Mouse (Mus musculus) retina, postnatal 7 days (tissue): ENCODE data around the gene Zfand6.

Experiments
- DNase-seq: peaks from one replicate; pipeline ENCODE4 v3.0.0-alpha.2; 2012; ENCODE audit warnings: low read depth, low spot score

Gene Zfand6

DNA sequence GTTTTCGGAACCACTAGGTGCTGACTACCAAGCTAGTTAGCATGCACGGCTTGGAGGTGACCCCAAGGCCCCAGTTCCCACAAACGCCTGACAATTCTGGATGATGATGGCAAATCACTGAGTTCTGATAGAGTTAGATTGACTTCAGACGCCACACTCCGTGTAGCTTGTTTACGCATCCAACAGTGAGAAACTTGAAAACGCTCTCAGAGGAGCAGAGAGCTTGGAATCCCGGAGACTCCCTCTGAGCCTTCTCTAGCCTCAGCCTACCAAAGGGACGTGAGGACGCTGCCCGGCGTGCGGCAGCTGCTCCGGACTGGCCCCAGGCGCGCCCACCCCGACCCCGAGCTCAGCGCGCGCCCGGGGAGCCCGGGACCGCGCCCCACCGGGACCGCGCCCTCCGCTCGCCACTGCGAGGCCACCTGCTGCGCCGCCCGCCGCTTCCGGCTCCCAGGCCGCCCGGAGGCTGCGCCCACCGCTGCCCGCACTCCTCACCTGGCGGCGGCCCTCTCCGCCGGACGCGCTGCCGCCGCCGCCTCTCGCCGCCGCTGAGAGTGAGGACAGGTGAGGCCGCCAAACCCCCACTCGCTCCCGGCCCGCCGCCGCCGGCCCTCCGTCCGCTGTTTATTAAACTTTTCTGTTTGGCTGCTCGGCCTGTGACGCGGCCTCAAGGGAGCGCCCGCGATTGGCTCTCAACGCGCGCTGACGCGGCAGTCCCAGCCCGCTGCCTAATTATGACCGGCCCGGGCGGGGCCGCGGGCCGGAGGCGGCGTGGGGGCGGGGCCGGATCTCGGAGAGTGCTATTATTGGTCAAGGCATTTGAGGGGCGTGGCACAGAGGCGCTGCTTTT, at the start of gene Zfand6:
Zfand6 (minus strand) TSS at position 709 of the 850 bp plus-strand sequence.
- peak; percentile 94 for DNase-seq

DNA sequence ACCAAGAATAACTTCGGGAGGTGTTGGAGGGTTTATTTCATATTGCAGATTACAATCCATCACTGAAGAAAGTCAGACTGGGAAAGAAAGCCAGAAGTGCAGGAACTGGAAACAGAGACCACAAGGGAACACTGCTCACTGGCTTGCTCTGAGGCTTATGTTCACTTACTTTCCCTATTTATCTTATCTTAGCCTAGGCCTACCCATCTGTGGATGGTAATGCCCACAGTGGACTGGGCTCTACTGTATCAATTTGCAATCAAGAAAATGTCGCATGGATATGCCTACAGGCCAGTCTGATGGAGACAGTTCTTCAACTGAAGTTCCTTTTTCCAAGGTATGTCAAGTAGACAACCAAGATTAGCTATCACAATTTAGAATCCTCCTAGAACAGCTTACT, 47.0 kb upstream of the Zfand6 start:
- DNase-seq, result no peak

DNA sequence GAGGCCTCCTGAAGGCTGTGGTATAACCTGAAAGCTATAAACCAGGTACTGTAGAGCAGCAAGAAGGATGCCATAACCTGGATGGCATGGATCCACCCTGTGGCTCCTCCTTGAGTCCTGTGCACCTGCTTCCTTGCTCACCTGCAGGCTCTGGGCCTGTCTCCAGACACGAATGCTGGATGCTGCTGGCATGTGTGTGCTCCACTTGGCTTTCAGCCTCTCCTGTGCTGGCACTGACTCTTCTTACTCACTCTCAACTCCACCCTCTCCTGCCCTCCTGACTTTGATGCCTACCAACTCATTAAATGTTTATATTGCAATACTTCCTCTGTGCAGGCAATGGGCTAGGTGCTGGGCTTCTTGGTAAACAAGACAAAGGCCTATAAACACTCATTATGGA, 43.3 kb upstream of the Zfand6 start:
- DNase-seq, result no peak

DNA sequence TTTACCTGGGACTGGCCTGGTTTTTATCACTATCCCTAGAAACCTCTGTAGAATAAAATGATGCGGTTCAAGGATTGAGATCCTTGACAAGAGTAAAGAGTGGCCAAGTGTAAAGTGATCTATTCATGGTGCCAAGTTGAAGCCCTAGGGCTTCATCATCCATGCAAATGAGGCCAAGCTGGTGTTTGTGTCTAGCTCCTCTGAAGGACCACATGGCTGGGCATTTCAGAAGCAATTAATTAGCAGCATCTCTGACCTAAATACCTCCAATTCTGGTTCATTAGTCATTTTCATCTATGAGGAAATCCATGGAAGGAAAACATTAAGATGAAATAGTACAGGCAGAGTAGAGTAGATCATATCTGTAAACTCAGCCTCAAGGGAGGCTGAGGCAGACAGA, 42.3 kb upstream of the Zfand6 start:
- DNase-seq, result no peak

DNA sequence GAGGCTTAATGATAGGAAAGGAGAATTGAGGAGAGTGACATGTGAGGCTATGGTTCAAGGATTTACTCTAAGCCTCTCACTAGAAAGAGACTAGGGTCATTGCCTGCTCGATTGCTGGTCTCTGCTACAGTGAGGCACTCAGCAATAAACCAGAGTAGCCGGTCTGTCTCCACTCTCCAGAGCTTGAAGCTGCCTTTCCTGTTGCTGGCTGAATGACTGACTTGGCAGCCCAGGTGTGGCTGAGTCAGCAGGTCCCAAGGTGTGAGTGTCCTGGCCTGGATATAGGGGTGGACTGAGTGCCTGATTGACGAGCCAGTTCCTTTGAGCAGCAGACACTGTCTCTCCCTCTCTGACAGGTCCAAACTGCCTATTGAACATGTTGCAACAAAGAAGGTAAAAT, 41.3 kb upstream of the Zfand6 start:
- DNase-seq, result no peak

DNA sequence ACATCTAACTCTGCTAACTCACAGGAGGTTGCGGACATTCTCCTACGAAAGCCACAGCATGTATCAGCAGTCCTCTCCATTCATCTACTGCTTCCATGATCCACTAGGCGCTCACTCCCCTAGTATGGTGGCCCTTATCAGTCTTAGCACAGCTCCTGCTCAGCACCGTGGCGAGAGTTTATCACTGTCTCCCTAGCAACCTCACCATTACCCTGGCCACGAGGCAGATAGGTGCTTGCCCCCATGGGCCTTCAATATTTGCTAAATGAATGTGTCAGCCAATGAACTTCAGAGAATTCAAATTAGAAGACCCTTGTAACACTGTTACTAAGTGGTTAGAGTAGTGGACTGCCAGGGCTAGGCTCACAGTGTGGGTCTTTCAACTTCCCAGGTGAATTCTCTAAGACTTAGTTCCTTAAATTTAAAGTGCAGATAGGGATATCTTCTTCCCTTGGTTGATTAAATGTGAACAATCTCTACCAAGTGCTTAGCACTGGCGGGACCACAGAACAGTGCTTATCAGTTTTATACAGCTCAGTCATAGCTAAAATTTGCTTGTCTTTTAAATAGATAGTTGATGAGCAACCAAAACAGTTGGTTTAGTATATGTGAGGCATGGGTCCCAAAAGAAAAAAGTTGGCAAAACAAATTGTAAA, 33.2 kb upstream of the Zfand6 start:
- DNase-seq, result no peak

DNA sequence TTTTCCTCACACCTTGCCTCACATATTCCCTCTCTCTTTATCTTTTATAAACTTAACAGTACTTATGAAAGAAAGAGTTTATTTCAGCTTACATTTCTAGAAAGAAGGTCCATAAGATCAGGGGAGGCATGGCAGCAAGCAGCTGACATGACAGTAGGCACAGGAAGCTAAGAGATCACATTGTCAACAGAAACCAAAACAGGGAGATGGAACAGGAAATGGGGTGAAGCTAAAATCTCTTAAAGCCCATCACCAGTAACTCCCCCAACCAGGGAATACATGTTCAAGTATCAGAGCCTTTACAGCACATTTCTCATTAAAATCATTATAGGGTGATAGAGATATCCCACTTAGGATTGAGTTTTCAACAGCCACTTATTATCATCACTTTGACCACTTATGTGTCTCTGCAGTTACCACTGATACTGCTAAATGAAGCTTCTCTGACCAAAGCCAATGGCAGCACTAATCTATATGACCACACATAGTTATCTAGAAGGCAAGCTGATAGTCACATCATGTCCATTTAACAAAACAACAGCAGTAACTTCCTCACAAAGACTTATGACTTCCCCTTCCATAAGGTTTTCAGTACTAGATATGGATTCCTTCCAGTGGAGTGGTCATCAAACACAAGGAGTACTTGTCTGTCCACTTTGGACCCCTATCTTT, 20.7 kb upstream of the Zfand6 start:
- DNase-seq, result no peak

DNA sequence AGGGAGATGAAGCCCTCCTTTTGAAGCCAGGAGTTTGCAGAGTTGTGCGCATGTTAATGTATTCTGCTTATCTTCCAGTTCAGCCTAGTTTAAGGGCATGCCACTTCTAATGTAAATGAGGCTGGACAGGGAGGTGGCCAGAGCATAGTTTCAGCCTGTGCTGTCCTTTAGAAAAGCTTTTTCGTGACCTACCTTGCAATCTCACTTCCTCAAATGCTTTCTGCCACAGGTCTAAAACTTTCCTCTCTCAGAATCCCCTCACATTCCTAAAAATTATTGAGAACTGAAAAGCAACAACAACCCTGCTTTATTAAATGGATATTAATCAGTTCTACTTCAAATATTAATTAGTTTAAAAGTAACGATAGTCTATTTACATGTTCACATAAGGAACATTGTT, 17.1 kb upstream of the Zfand6 start:
- DNase-seq, result no peak

DNA sequence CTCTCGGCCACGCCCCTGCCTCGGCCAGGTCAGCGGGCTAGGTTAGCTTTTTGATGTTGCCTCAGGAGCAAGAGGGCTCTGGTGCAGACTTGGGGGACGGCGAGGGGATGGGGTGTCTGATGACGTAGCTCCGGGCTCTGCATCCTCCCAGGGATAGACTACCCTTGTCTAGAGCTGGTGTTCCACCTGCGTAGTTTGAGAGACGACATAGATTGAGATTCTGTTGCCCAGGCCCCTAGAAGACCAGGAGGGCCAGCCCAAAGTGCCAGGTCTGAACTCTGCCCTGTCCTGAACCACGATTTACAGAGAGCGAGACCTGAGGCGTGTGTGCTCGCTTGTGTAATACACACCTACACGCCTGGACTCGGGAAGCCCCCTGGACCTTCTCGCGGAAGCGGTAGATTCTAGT, 346 bp upstream of the Zfand6 start:
- no peak for DNase-seq

DNA sequence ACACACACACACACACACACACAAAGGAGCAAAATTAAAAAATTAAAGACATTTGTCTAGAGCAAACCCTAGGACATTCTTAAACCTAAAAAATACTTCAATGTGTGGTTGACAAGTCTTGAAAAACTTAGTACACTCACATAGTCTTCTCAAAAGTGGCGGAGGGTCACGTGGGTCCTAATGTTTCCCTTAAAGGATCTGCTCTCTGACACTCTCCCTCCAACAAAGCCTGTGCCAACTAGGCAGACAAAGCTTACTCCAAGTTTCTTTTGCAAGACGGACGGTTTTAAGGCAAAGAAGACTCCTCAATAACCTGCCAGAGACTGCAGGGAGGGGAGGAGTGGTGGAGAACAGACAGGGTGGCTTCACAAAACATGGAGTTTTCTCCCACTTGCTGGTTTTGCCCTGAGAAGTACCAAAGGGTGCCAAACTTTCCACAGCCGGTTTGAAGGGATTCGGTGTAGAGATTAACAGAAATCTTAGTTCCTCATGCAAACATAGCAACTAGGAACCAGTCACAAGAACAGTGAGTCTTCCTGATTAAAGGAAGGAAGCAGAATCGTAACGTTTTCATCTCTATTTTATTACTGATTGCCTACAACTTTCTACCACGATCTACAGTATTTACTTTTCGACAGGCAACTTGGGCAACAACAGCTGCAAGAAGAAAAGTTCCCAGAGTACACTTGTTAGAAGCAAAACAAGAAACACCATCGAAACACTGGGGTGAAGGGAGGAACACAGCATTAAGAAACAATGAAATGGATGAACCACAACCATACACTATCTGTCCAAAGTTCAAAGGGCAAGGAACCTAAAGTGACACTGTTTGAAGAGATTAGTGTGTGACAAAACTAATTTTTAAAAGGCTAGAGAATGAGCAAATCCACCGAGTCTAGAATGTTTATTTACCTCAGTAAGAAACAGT, 1.8 kb downstream of the Zfand6 start:
- no peak for DNase-seq

DNA sequence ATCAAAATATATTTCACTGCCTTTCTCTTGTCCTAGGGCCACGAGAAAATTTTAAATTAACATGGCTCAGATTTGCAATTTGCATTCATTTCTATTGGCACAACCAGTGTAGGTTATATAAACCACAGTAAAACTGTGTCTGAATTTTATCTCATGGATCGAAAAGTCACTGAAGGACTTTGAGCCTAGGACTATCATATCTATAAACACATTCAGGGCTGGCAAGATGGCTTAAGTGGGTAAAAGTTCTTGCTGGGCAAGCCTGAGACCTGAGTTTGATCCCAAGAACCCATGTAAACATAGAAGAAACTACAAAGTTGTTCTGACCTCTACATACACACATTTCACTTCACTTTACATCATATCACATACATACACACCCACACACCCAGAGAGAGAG, 3.4 kb downstream of the Zfand6 start:
- no peak for DNase-seq

DNA sequence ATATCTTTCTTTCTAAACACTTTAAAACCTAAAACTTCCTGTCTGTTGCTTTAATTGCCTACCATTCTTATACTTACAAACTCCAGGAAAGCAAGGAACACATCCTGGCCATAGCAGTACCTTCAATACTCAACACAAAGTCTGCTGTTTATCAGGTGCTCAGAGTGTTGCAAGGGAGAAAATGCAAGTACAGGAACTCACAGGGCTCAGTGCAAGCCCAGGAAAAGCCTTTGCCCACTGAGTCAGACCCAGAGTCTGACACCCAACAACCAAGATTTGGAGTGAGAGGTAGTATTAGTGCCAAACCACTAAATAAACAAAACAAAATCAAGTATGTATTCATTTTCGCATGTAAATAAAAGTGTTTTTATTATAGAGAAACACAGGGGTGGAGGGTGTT, 5.1 kb downstream of the Zfand6 start:
- no peak for DNase-seq

DNA sequence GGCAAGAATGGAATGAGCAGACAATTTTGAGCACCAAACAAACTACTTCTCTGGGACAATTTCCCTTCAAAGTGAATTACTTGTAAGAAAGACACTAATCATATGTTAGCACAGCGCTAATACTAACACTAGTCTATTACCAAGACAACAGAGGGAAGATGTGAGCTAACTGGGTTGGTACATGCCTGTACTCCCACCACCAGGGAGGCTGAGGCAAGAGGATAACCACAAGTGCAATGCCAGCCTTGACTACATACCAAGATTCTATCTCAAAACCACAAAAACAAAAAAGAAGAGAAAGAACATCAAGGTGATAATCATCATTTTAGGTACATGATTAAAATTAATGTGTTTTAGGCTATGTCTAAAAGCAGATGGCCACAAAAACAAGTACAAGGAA, 8.2 kb downstream of the Zfand6 start:
- DNase-seq, result no peak

DNA sequence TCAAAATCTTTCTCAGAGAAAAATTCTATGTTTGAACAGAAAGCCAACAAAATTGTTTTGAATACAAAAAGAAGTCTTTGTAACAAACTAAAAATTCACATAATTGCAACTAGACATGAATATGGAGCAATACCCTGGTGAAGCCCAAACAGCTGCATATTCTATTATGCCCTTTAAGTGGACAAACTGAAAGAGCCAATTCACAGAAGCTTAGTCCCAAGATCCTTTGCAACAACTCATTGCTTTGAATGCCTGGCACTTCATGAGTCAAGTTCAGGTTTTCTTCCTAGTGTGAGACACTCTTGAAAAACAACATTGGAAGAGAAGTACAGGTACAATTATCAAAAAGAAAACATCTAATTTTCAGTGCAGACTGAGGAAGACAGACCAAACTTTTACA, 8.8 kb downstream of the Zfand6 start:
- no peak for DNase-seq

DNA sequence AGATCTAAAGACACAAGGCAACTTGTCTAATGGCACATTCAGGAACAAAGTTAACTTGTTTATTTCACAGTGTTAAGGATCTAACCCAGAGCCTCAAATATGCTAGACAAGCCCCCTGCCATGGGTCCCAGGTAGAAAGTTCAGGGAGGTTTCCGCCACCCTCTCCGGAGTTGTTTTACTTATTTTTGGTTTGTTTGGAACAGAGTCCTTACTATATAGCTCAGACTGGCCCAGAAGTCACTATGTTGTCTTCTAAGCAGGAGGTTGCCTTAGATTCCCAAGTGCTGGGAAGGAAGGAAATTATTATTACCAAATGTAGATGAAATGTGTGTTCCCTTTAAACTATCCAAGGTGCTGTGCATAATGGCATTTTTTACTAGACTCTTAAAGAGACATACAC, 9.7 kb downstream of the Zfand6 start:
- no peak for DNase-seq

DNA sequence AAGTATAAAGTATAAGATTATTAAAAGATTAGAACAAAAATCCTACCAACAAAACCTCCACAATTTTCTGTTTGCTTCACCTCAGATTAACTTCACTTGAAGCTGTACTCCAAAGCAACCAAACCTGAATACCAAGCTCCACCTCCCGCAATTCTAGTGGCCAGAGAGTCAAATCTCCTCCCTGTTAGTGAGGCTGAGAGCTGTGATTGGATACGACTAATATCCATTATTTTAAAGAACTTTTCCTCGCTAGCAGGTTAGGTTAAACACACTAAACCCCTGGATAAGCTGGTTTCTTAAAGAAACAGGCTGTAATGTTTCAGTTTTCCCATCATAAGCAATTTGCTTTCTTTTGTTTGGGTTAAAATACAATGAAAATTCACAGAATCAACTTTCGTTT, 10.5 kb downstream of the Zfand6 start:
- DNase-seq, result peak; percentile 76

DNA sequence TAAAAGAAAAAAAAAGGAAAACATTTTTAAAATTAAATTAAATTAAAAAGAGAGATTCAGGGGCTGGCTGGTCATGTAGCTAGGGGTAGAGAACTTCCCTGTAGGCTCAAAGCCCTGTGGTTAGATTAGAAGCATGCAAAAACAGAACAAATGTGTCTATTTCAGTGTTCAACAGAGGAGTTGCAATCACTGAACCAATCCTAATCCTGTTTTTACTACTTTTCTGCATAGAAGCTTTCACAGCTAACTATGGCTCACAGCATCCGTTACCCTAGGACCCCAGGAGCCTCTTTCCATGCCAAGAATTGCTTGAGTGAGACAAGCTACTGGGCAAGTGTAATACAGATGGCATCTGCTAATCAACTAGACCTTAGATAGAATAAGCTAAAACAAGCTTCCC, 16.7 kb downstream of the Zfand6 start:
- no peak for DNase-seq

DNA sequence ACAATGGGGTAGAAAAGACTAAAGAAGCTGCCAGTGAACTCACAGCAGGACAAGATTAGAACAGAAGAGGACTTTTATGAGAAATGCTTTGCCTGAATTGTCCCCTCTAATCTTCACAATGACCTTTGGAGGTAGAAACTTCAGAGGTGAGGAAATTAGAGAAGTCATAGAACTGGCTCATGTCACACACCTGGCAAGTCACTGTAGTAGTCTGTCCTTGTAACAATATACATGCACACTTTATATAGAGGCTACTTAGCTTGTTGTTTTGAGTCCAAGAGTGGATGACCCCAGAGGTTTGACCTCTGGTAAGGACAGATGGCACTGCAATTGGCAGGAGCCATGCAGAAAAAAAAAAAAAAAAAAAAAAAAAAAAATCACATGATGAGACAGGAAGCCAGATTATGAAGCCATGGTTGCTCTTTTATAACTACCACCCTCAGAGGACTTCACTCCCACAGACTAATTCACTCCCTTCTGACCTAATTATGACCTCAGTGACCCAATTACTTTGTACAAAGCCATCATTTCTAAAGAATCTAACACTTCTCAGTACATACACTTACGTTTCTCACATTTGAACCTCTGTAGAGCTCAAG, 20.1 kb downstream of the Zfand6 start:
- no peak for DNase-seq

DNA sequence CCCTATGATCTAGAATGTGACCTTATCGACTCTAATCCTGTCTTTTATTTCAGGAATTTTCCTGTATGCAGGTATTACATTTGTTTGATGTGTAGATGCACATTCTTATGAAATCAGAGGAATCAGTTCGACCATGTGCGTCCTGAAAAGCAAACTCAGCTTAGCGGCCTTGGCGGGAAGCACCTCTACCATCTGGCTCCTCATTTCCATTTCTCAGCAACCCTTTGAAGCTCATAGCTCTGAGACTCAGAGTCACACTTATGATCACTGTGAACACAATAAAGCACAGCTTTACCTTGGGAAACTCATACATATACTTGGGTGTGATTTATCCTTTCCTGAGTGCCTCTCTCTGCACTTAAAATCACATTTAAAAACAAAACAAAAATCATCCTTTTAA, 21.8 kb downstream of the Zfand6 start:
- DNase-seq, result no peak

DNA sequence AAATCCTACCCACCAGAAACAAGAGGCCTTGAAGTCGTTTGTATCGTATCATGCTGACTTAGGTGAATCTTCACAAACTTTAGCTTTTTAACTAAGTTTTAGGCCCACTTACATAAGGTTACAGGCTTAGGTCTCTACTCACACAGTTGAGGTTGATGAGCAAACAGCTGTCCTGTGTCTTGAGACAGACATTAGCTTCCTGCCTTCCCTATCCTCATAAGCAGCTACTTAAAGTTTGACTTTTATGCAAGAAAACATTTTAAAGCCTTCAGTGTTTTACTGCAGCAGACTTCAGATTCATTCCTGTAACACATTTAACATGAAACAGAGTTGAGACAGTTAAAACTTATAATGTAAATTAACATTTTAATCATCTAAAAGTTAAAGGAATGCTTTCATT, 37.0 kb downstream of the Zfand6 start:
- no peak for DNase-seq

DNA sequence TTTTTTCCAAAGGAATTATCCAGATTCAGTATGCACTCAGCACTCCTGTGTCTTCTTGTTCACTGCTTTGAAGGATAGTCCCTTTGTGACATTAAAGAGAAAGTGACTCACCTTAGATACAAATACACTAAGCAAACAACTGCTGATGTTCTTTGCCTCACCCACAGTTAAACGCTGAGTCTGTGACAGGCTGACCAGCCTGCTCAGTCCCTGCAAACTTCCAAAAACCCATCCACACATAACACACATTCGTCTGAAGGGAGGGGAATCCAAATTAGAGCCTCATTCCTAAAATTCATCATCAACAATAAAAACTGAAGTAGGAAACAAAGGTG, 37.8 kb downstream of the Zfand6 start:
- DNase-seq, result no peak
